Mouse (Mus musculus): Measurements from ENCODE around the gene Ppp2r2c. TPM values are rescaled to one million over a fixed set of nuclear protein-coding genes. Genes with fewer than 3 reads are reported as not detected.

The Ppp2r2c gene
- polyA plus RNA-seq, 1 experiment from 2014 or later, result 72.5 TPM

DNA sequence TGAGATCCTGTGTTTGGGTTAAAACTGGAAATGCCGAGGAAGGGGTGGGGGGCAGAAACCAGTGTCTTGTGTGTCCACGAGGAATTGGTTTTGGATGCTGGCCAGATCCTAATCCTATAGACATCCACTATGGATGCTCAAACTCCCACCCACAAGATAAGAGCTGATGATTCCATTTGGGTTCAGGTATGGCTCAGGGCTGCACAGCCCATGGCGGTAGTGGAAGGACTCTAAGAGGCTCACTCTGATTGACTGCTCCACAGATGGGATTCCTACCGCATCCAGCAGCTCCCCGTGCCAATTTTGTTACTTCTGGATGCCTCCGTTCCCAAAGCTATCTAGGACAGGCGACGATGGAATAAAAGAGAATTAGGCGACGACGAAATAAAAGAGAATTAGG, 20.6 kb downstream of the Ppp2r2c start:
- no peak for ATAC-seq (ENCODE audit: low FRiP score, low read depth)

DNA sequence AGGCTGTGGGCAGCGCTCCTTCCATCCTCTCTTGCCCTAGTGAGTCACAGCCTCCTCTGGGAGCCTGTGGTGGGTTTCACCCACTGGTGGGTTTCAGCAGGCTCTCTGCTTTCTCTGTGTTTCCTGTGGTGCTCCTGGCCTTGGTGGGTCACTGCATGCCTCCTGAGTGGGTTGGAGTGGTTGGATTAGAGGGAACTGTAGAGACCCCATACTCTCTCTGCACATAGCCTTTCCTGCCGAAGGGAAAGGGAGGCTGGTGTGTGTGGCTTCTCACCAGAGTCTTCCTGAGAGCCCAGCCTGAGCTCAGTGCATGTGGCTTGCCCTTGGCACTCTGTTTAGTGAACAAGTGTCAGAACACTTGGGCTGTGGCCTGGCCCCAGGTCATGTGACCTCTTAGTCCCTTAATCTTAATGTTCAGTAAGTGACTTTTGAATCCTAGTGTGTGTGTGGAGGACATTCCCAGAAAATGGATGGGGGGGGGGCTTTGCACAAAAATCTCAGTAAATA, 21.1 kb downstream of the Ppp2r2c start:
- WGBS, result 97% methylated on average over 2 of the region's 2 CpGs
- H3K9ac ChIP-seq, result no peak overlapping the region
- H3K4me1 ChIP-seq (replicated peaks), result peaks cover 58% of the 10 kb centered on the region
- no peak overlapping the region for H3K4me3 ChIP-seq
- H3K9me3 ChIP-seq, result no peaks in the 10 kb centered on the region
- H3K36me3 ChIP-seq, result no peaks in the 10 kb centered on the region
- ATAC-seq (ENCODE audit: low FRiP score, low read depth), result no peak
- no peaks in the 10 kb centered on the region for H3K27me3 ChIP-seq
- no peak overlapping the region for H3K27ac ChIP-seq (replicated peaks)
- H3K4me2 ChIP-seq, result no peak overlapping the region

More for the DNA sequence above, 20.6 kb downstream of the Ppp2r2c start:
- Histone ChIP-seq H3K27me3 (no peaks in the 10 kb centered on the region), H3K9me3 (no peaks in the 10 kb centered on the region), H3K4me1 (replicated peaks) (peaks cover 57% of the 10 kb centered on the region), H3K27ac (replicated peaks) (no peak overlapping the region), H3K9ac (no peak overlapping the region), H3K4me2 (no peak overlapping the region), H3K4me3 (no peak overlapping the region), H3K36me3 (no peaks in the 10 kb centered on the region)
- WGBS, result 81% methylated on average over 11 of the region's 11 CpGs

DNA sequence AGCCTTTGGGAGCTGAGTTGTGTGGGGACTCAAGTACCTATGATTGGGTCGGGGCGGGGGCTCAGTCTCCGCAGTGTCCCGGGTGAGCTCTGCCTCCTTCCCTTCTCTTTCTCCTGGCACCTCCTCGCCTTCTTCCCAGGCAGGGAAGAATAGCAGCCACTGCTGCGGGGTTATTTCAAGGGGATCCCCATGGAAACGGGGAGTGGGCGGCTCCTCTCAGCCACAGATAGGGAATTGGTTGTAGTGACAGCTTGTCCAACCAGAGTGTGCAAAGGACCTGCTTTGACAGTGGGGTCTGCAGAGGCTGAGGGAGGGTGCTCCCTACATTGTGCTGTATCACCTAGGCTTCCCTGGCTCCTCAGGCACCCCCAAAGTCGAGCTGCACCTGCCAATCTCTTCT, 22.5 kb downstream of the Ppp2r2c start:
- WGBS, result 18% methylated on average over 9 of the region's 9 CpGs
- Histone ChIP-seq H3K27ac (replicated peaks) (peak overlapping the region; percentile 52; the same call in 1 of the 2 replicates), H3K9ac (no peak overlapping the region), H3K9me3 (no peaks in the 10 kb centered on the region), H3K4me2 (0 out of 2 replicates have a peak overlapping the region, but pooled peaks have one; percentile 8), H3K27me3 (no peaks in the 10 kb centered on the region), H3K4me1 (replicated peaks) (peaks cover 58% of the 10 kb centered on the region), H3K36me3 (no peaks in the 10 kb centered on the region), H3K4me3 (no peak overlapping the region)
- ATAC-seq (ENCODE audit: low FRiP score, low read depth), result no peak

DNA sequence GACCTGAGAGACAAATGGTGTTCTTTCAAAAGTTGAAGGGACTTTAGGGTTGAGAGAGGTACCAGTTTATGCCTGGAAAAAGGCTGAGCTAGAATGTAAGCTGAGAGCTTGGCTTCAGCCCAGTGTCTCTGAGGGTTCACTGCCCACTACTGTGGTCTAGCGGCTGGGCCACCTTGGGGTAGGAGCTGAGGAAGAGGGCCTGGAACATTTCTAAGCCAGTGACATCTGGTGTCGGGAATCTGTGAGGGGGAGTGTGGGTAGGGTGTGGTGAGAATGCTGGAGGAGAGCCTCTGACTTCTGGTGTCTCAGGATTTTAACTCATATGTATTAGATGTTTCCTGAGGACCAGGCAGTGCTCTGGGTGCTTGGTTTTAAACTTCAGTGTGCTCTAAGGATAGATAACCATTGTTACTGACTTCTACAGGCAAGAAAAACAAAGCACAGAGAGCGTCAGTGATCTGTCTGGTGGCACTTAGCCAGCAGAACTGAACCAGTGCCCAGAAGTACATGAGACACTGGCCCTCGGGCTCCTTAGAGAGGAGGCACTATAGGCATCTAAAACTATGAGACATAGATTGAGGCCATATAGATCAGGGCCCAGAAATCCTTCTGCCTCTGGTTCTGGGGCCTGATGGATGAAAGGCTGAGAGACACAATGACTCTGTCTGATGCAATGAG, 23.6 kb downstream of the Ppp2r2c start:
- H3K9me3 ChIP-seq, result no peaks in the 10 kb centered on the region
- WGBS, result 52% methylated on average over 4 of the region's 4 CpGs
- no peak overlapping the region for H3K9ac ChIP-seq
- no peak overlapping the region for H3K27ac ChIP-seq (replicated peaks)
- no peaks in the 10 kb centered on the region for H3K36me3 ChIP-seq
- peaks cover 59% of the 10 kb centered on the region for H3K4me1 ChIP-seq (replicated peaks)
- H3K4me2 ChIP-seq, result no peak overlapping the region
- H3K4me3 ChIP-seq, result no peak overlapping the region
- no peaks in the 10 kb centered on the region for H3K27me3 ChIP-seq
- no peak for ATAC-seq (ENCODE audit: low FRiP score, low read depth)

DNA sequence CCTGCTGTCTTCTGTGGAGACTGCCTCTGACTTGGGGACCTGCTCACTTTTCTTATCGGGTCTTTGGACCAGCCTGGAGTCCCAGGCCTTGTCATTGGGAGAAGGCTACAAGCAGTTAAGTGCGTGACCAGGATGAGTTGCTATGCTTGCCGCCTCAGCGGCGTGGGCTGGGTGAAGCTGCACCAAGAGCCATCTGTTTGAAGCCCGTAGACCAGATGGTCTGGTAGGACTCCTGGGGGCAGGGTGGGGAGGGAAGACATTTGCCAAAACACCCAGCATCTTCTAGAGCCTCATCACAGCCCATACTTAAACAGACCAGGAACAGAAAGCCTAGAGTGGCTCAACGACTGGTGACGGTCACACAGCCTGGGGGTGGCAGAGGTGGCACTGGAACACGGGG, 24.9 kb downstream of the Ppp2r2c start:
- Histone ChIP-seq H3K27me3 (no peaks in the 10 kb centered on the region), H3K36me3 (no peaks in the 10 kb centered on the region), H3K4me3 (no peak overlapping the region), H3K9me3 (no peaks in the 10 kb centered on the region), H3K4me1 (replicated peaks) (peaks cover 54% of the 10 kb centered on the region), H3K27ac (replicated peaks) (no peak overlapping the region), H3K4me2 (no peak overlapping the region), H3K9ac (no peak overlapping the region)
- no peak for ATAC-seq (ENCODE audit: low FRiP score, low read depth)
- WGBS, result 67% methylated on average over 9 of the region's 9 CpGs

DNA sequence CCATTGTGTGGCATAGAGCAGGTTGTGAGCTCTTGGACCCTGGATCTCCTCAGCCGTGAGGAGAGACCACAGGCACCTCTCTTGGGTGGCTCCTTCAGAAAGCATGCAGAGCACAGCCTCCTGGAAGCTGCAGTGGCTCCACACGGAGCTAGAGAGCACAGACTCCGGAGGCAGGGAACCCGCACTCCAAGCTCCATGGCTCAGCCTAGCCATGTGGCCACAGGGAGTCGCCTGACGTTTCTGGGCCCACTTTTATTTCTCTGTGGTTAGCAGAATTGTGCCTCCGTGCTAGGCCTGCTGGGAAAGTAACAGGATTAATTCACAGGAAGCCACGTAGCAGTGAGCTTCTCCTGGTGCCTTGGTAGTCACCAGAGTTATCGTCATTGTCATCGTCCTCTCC, 25.8 kb downstream of the Ppp2r2c start:
- H3K4me1 ChIP-seq (replicated peaks), result peaks cover 59% of the 10 kb centered on the region

DNA sequence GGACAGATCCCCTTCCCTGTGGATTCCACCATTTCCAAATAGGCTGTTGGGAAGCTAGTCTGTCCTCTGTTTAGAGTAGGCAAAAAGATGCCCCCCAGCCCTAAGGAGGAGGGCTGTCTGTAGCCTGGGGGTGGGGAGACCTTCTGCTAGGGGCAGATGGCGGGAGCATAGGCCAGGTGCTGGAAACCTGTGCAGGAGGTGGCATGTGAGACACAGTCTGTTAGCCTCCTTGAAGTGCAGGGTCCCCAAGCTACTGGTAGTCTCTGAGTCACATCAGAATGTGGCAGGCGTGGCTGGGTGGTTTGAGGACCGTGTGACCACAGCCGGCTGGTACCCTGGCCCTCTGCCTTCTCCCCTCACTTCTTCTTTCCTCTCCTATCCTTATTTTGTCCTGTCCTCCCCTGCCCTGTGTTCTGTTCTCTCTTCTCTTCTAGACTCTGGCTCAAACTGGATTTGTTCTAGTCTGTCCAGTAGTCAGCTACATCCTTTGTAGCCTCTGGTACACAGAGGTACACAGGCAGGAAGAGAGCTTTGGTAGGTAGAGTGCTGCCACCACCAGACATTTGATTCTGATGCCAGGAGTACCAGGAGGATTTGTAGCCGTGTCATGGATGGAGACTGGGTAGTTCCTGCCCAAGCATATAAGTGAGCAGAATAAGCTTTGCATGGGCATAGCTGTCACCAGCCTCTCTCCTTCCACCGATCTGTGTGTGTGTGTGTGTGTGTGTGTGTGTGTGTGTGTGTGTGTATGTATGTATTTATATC, 26.5 kb downstream of the Ppp2r2c start:
- no peak for ATAC-seq (ENCODE audit: low FRiP score, low read depth)
- Histone ChIP-seq H3K36me3 (no peaks in the 10 kb centered on the region), H3K27me3 (no peaks in the 10 kb centered on the region), H3K4me1 (replicated peaks) (peaks cover 65% of the 10 kb centered on the region), H3K9me3 (no peaks in the 10 kb centered on the region), H3K27ac (replicated peaks) (no peak overlapping the region), H3K4me2 (no peak overlapping the region), H3K9ac (no peak overlapping the region), H3K4me3 (no peak overlapping the region)
- 72% methylated on average over 6 of the region's 6 CpGs for WGBS

More for the DNA sequence above, 25.8 kb downstream of the Ppp2r2c start:
- no peaks in the 10 kb centered on the region for H3K9me3 ChIP-seq
- H3K27me3 ChIP-seq, result no peaks in the 10 kb centered on the region
- WGBS, result 77% methylated on average over 10 of the region's 10 CpGs
- no peak overlapping the region for H3K27ac ChIP-seq (replicated peaks)
- no peaks in the 10 kb centered on the region for H3K36me3 ChIP-seq
- no peak overlapping the region for H3K9ac ChIP-seq
- no peak overlapping the region for H3K4me2 ChIP-seq
- ATAC-seq (ENCODE audit: low FRiP score, low read depth), result no peak
- no peak overlapping the region for H3K4me3 ChIP-seq

DNA sequence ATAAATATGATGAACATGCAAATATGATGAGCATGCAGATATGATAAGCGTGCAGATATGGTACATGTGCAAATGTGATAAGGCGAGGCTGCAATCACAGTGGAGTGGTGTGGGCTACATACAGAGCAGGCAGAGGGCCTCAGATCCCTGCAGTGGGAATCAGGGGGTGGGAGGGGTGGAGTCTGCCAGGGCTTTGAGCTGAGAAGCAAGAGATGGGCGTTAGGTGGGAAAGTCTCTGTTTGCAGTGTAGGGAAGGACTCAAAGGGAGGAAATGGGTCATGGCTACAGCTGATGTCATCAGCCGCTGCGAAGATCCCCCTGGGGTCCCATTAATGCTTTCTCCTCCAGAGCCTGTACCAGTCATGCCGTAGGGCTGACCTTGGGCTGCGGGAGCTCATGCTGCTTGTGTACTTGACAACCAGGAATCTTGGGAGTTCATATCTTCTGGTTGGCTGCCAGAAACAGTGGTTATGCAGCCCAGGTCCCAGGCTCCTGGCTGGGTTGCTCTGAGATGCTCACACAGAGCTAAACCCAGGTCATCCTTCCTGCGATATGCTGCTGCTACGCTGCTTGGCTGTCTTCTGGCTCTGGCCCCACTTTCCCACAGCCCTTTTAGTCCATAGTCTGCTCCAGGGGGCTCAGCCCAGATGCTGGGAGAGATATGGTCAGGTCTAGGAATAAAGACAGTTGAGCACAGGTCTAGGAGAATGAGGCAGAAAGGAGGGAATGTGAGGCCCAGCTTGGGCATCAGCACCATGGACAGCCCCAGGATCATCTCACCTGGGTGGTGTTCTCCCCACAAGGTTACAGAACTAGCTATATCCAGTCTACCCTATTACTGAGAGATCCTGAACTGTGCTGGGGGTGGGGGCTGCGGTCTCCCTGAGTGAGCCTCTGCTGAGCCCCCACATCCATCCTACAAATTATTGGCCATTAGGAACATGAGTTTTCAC, 27.6 kb downstream of the Ppp2r2c start:
- H3K4me2 ChIP-seq, result no peak overlapping the region
- 62% methylated on average over 10 of the region's 10 CpGs for WGBS
- H3K27ac ChIP-seq (replicated peaks), result no peak overlapping the region
- peaks cover 65% of the 10 kb centered on the region for H3K4me1 ChIP-seq (replicated peaks)
- H3K9ac ChIP-seq, result no peak overlapping the region
- no peak overlapping the region for H3K4me3 ChIP-seq
- no peaks in the 10 kb centered on the region for H3K9me3 ChIP-seq
- H3K36me3 ChIP-seq, result no peaks in the 10 kb centered on the region
- no peak for ATAC-seq (ENCODE audit: low FRiP score, low read depth)
- H3K27me3 ChIP-seq, result no peaks in the 10 kb centered on the region

DNA sequence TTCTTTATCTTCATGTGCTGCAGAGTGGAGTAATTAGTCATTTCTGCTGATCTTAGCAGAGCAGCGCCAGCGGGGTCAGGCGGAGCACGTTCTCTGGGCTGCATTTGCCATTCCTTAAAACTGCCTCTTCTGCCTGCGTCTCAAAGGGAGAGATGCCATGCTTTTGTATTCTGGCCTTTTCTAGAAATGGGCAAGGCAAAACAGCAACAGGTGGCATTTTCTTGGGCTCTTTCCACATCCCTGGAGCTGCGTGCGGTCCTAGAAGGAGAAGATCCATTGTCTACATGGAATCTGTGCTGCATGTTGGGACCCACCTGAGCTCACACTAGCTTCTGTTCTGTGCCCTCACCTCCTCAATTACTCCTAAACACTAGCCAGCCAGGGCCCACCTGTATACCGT, 29.7 kb downstream of the Ppp2r2c start:
- H3K4me1 ChIP-seq (replicated peaks), result peaks cover 45% of the 10 kb centered on the region
- no peak overlapping the region for H3K9ac ChIP-seq
- WGBS, result 72% methylated on average over 8 of the region's 8 CpGs

DNA sequence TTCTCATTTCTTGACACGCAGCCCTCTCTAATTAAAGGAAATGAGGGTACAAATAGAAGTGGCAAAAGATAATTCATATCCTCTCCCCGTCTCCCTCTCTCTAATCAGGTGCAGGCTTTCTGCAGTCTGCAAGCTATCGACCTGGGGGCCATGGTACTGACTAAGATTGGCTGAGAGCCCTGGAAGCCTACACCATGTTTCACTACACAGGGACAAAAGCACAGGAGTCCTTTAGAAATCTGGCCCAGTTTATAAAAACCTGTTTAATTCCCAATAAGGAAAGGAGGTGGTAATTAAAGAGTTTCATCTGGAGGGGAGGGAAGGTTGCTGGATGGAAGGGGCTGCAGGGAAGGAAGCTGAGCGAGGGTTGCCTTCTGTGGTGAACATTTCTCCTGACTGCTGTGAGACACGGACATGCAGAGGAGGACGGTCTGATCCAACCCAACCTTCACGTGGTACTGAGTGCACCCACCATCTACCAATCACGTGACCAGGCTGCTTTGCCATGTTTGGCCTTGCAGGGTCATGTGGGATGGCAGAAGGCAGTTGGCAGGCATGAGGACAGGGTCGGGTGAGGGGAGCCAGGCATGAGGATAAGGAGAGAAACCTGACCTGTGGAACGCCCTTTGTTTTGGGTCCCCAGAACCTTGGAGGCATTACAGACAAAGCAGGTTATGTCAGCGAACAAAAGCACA, 30.2 kb downstream of the Ppp2r2c start:
- H3K9ac ChIP-seq, result no peak overlapping the region

More for the DNA sequence above, 29.7 kb downstream of the Ppp2r2c start:
- no peak overlapping the region for H3K4me2 ChIP-seq
- ATAC-seq (ENCODE audit: low FRiP score, low read depth), result no peak
- H3K36me3 ChIP-seq, result no peaks in the 10 kb centered on the region
- no peaks in the 10 kb centered on the region for H3K9me3 ChIP-seq
- peak overlapping the region; percentile 37; the same call in 1 of the 2 replicates for H3K27ac ChIP-seq (replicated peaks)
- no peak overlapping the region for H3K4me3 ChIP-seq
- no peaks in the 10 kb centered on the region for H3K27me3 ChIP-seq

DNA sequence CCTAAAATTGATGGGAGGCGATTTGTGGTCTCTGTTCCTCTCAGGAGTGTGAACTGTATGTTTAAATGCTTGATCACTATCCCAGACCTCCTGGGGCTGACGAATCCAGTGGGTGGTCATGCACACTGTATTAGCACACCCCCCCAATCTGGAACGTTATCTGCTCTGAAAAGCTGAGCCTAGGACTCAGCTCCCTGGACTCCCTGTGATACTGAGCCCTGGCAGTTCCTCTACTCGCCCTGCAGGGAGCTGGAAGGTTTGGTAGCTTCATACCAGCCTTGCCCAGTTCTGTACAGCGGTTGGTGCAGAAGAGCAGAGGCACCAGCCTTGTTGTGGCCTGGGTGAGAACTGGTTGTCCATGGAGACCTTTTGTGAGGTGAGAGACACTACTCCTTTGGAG, 31.1 kb downstream of the Ppp2r2c start:
- Histone ChIP-seq H3K9ac (no peak overlapping the region), H3K27ac (replicated peaks) (no peak overlapping the region), H3K36me3 (no peaks in the 10 kb centered on the region), H3K4me2 (no peak overlapping the region), H3K4me3 (no peak overlapping the region), H3K4me1 (replicated peaks) (peaks cover 46% of the 10 kb centered on the region), H3K27me3 (no peaks in the 10 kb centered on the region), H3K9me3 (no peaks in the 10 kb centered on the region)
- no peak for ATAC-seq (ENCODE audit: low FRiP score, low read depth)
- WGBS, result 79% methylated on average over 5 of the region's 5 CpGs

More for the DNA sequence above, 30.2 kb downstream of the Ppp2r2c start:
- H3K4me3 ChIP-seq, result no peak overlapping the region
- no peaks in the 10 kb centered on the region for H3K36me3 ChIP-seq
- H3K27me3 ChIP-seq, result no peaks in the 10 kb centered on the region
- ATAC-seq (ENCODE audit: low FRiP score, low read depth), result 0 out of 2 replicates have a peak, but pooled peaks have one; percentile 20
- 74% methylated on average over 11 of the region's 11 CpGs for WGBS
- H3K27ac ChIP-seq (replicated peaks), result peak overlapping the region; percentile 37; the same call in 1 of the 2 replicates
- no peak overlapping the region for H3K4me2 ChIP-seq
- peaks cover 44% of the 10 kb centered on the region for H3K4me1 ChIP-seq (replicated peaks)
- no peaks in the 10 kb centered on the region for H3K9me3 ChIP-seq
